Mouse (Mus musculus) forebrain, embryonic 16.5 days (tissue): ENCODE data around the gene Foxc1. TPM values are rescaled to one million over a fixed set of nuclear protein-coding genes. Genes with fewer than 3 reads are reported as not detected.

ENCODE experiments used
- ATAC-seq: fragments of 200-750 bp; cut with Nextera tagmentation; 2 replicates; pipeline ENCODE4 v1.8.0; 2017; ENCODE audit warnings: mild to moderate bottlenecking, moderate library complexity
- H3K27ac ChIP-seq: fragments of 300-500 bp; sonication (generic); 2 replicates; pipeline ENCODE4 v1.5.1; 2014; ENCODE audit warnings: low read length, control low read depth
- H3K27me3 ChIP-seq: fragments of 300-500 bp; sonication (generic); replicated peaks from 2 replicates; pipeline ENCODE4 v1.6.1; 2014; ENCODE audit warnings: low read length; ENCODE audit not compliant: control insufficient read depth, insufficient read depth
- H3K36me3 ChIP-seq: fragments of 300-500 bp; sonication (generic); 2 replicates; pipeline ENCODE4 v1.6.1; 2014; ENCODE audit not compliant: control insufficient read depth, insufficient read depth
- H3K4me1 ChIP-seq: fragments of 300-500 bp; sonication (generic); replicated peaks from 2 replicates; pipeline ENCODE4 v1.6.1; 2014; ENCODE audit warnings: low read length; ENCODE audit not compliant: control insufficient read depth, insufficient read depth
- H3K4me2 ChIP-seq: fragments of 300-500 bp; sonication (generic); 2 replicates; pipeline ENCODE4 v1.6.1; 2014; ENCODE audit warnings: mild to moderate bottlenecking, low read length, control low read depth
- H3K4me3 ChIP-seq: fragments of 300-500 bp; sonication (generic); replicated peaks from 2 replicates; pipeline ENCODE4 v1.5.1; 2014; ENCODE audit warnings: mild to moderate bottlenecking, low read length, control low read depth
- H3K9ac ChIP-seq: fragments of 300-500 bp; sonication (generic); replicated peaks from 2 replicates; pipeline ENCODE4 v1.6.1; 2014; ENCODE audit warnings: low read depth, low read length, control low read depth
- H3K9me3 ChIP-seq: fragments of 300-500 bp; sonication (generic); 2 replicates; pipeline ENCODE4 v1.6.1; 2016; ENCODE audit warnings: low read length; ENCODE audit not compliant: control insufficient read depth
- WGBS: fragments of 180-500 bp; shearing (Covaris S2); extraction: QIAGEN DNeasy Blood & Tissue Kit; methylation state at CpG from one replicate; pipeline ENCODE4 v1.1.7; 2014; 5-methylcytosine and 5-hydroxymethylcytosine counted together
- polyA plus RNA-seq: library from polyadenylated mRNA; unstranded; fragments of >200 nt; fragmentation: Nextera tagmentation; extraction: Ambion mirVana; gene quantifications from 2 replicates; pipeline ENCODE4 v1.2.1, GENCODE M21; 2015

Foxc1 gene
- polyA plus RNA-seq, 1 experiment from 2014 or later, result 0.57 TPM

GRCm38 (mm10) chr13:31823316-31823715 lies 16.9 kb downstream of the Foxc1 start:
- no peak overlapping the region for H3K9ac ChIP-seq
- no peak for ATAC-seq
- H3K4me3 ChIP-seq, result no peak overlapping the region
- H3K27ac ChIP-seq, result no peak overlapping the region
- no peaks in the 10 kb centered on the region for H3K36me3 ChIP-seq
- peaks cover 6% of the 10 kb centered on the region; the same call in 1 of the 2 replicates for H3K4me1 ChIP-seq
- H3K9me3 ChIP-seq, result no peaks in the 10 kb centered on the region
- peaks cover 23% of the 10 kb centered on the region for H3K27me3 ChIP-seq
- no peak overlapping the region for H3K4me2 ChIP-seq
- 14% methylated on average over 5 of the region's 5 CpGs for WGBS

GRCm38 (mm10) chr13:31825180-31825579 lies 18.7 kb downstream of the Foxc1 start:
- H3K4me3 ChIP-seq, result no peak overlapping the region
- no peak for ATAC-seq
- WGBS, result 78% methylated on average over 1 of the region's 1 CpGs

GRCm38 (mm10) chr13:31827160-31827559 lies 20.7 kb downstream of the Foxc1 start:
- no peak overlapping the region for H3K4me3 ChIP-seq
- no peak overlapping the region for H3K27ac ChIP-seq
- ATAC-seq, result no peak
- no peaks in the 10 kb centered on the region for H3K9me3 ChIP-seq
- WGBS, result 80% methylated on average over 5 of the region's 5 CpGs
- no peak overlapping the region for H3K9ac ChIP-seq
- no peaks in the 10 kb centered on the region for H3K4me1 ChIP-seq
- no peak overlapping the region for H3K4me2 ChIP-seq
- no peaks in the 10 kb centered on the region for H3K36me3 ChIP-seq
- 0 out of 2 replicates have a peak, but pooled peaks cover 3% of the 10 kb centered on the region for H3K27me3 ChIP-seq

More at GRCm38 (mm10) chr13:31825180-31825579, 18.7 kb downstream of the Foxc1 start:
- H3K4me2 ChIP-seq, result no peak overlapping the region
- peaks cover 6% of the 10 kb centered on the region; the same call in 1 of the 2 replicates for H3K27me3 ChIP-seq
- H3K27ac ChIP-seq, result no peak overlapping the region
- no peaks in the 10 kb centered on the region for H3K9me3 ChIP-seq
- no peak overlapping the region for H3K9ac ChIP-seq
- no peaks in the 10 kb centered on the region for H3K36me3 ChIP-seq
- H3K4me1 ChIP-seq, result peaks cover 6% of the 10 kb centered on the region; the same call in 1 of the 2 replicates

- Histone ChIP-seq H3K9me3 (no peaks in the 10 kb centered on the region), H3K4me3 (no peak overlapping the region), H3K9ac (no peak overlapping the region), H3K4me2 (no peak overlapping the region), H3K27me3 (0 out of 2 replicates have a peak, but pooled peaks cover under 1% of the 10 kb centered on the region), H3K36me3 (no peaks in the 10 kb centered on the region), H3K4me1 (no peaks in the 10 kb centered on the region), H3K27ac (no peak overlapping the region)
- WGBS, result 62% methylated on average over 3 of the region's 3 CpGs
- no peak for ATAC-seq
Measured at GRCm38 (mm10) chr13:31827820-31828332, 21.4 kb downstream of the Foxc1 start.

- Histone ChIP-seq H3K27me3 (no peaks in the 10 kb centered on the region), H3K4me2 (no peak overlapping the region), H3K27ac (no peak overlapping the region), H3K9ac (no peak overlapping the region), H3K4me3 (no peak overlapping the region), H3K4me1 (no peaks in the 10 kb centered on the region), H3K9me3 (no peaks in the 10 kb centered on the region), H3K36me3 (no peaks in the 10 kb centered on the region)
- ATAC-seq, result no peak
- WGBS, result 91% methylated on average over 4 of the region's 4 CpGs
Measured at GRCm38 (mm10) chr13:31828446-31828845, 22.0 kb downstream of the Foxc1 start.

GRCm38 (mm10) chr13:31830332-31830731 lies 23.9 kb downstream of the Foxc1 start:
- H3K27ac ChIP-seq, result no peak overlapping the region
- no peaks in the 10 kb centered on the region for H3K36me3 ChIP-seq
- no peaks in the 10 kb centered on the region for H3K27me3 ChIP-seq
- H3K4me3 ChIP-seq, result no peak overlapping the region
- H3K4me2 ChIP-seq, result no peak overlapping the region
- no peaks in the 10 kb centered on the region for H3K9me3 ChIP-seq
- H3K9ac ChIP-seq, result no peak overlapping the region
- WGBS, result 66% methylated on average over 9 of the region's 9 CpGs
- H3K4me1 ChIP-seq, result no peaks in the 10 kb centered on the region
- no peak for ATAC-seq

- H3K36me3 ChIP-seq, result no peaks in the 10 kb centered on the region
- no peak overlapping the region for H3K4me3 ChIP-seq
- no peak overlapping the region for H3K9ac ChIP-seq
- no peak for ATAC-seq
- no peak overlapping the region for H3K27ac ChIP-seq
- H3K4me2 ChIP-seq, result no peak overlapping the region
- H3K9me3 ChIP-seq, result no peaks in the 10 kb centered on the region
- 89% methylated on average over 4 of the region's 4 CpGs for WGBS
- no peaks in the 10 kb centered on the region for H3K27me3 ChIP-seq
- H3K4me1 ChIP-seq, result no peaks in the 10 kb centered on the region
Measured at GRCm38 (mm10) chr13:31835802-31836201, 29.4 kb downstream of the Foxc1 start.

GRCm38 (mm10) chr13:31849258-31849971 lies 43.0 kb downstream of the Foxc1 start:
- Histone ChIP-seq H3K4me2 (no peak overlapping the region), H3K4me3 (no peak overlapping the region), H3K27me3 (no peaks in the 10 kb centered on the region), H3K36me3 (no peaks in the 10 kb centered on the region), H3K9me3 (no peaks in the 10 kb centered on the region), H3K9ac (no peak overlapping the region), H3K4me1 (no peaks in the 10 kb centered on the region), H3K27ac (no peak overlapping the region)
- WGBS, result 66% methylated on average over 5 of the region's 5 CpGs
- no peak for ATAC-seq

- Histone ChIP-seq H3K27ac (no peak overlapping the region), H3K4me1 (no peaks in the 10 kb centered on the region), H3K36me3 (no peaks in the 10 kb centered on the region), H3K27me3 (no peaks in the 10 kb centered on the region), H3K9ac (no peak overlapping the region), H3K9me3 (no peaks in the 10 kb centered on the region), H3K4me2 (no peak overlapping the region), H3K4me3 (no peak overlapping the region)
- no peak for ATAC-seq
- WGBS, result 42% methylated on average over 2 of the region's 2 CpGs
Measured at GRCm38 (mm10) chr13:31853564-31853963, 47.1 kb downstream of the Foxc1 start.
